Mouse (Mus musculus) cerebellum, adult 2 months (tissue): ENCODE measurements around the gene Otud7b. TPM values are rescaled to one million over a fixed set of nuclear protein-coding genes. Genes with fewer than 3 reads are reported as not detected.

ENCODE experiments used
- DNase-seq, 2 experiments: peaks; one replicate each; pipeline ENCODE4 v3.0.0; 2021
- H3K27ac ChIP-seq: fragments of 200-500 bp; 2 replicates; pipeline ENCODE4 v1.5.1; 2012; ENCODE audit warnings: low read length, control low read depth, inconsistent platforms; ENCODE audit not compliant: insufficient read depth
- H3K27me3 ChIP-seq: fragments of 200-500 bp; 2 replicates; pipeline ENCODE4 v1.6.1; 2012; ENCODE audit warnings: inconsistent platforms, mild to moderate bottlenecking, low read length, moderate library complexity; ENCODE audit not compliant: control insufficient read depth, insufficient read depth
- H3K4me1 ChIP-seq: fragments of 200-500 bp; 2 replicates; pipeline ENCODE4 v1.6.1; 2011; ENCODE audit warnings: low read length; ENCODE audit not compliant: control insufficient read depth, insufficient read depth
- H3K4me3 ChIP-seq: fragments of 200-500 bp; replicated peaks from 2 replicates; pipeline ENCODE3; 2011; ENCODE audit warnings: mild to moderate bottlenecking, low read depth, low read length, control low read depth; ENCODE audit not compliant: insufficient read depth
- CTCF ChIP-seq: fragments of 200-500 bp; IDR thresholded peaks from 2 replicates; pipeline ENCODE4 v1.5.1; 2011; ENCODE audit warnings: low read depth, mild to moderate bottlenecking, control low read depth, low read length, moderate library complexity, borderline replicate concordance; ENCODE audit not compliant: insufficient read depth
- POLR2A ChIP-seq: fragments of 200-500 bp; IDR thresholded peaks from 2 replicates; pipeline ENCODE4 v1.6.1; 2011; ENCODE audit warnings: low read length, control low read depth, borderline replicate concordance; ENCODE audit not compliant: insufficient read depth
- WGBS: fragments of 180-500 bp; shearing (Covaris S2); methylation state at CpG from one replicate; pipeline ENCODE4 v1.1.7; 2018; 5-methylcytosine and 5-hydroxymethylcytosine counted together
- polyA plus RNA-seq: library from polyadenylated mRNA; depleted of rRNA; stranded (reverse); fragments of >200 nt; gene quantifications from 2 replicates; pipeline ENCODE4 v1.2.3, GENCODE M21; 2012

Gene Otud7b
- polyA plus RNA-seq, 1 experiment, result 30.0 TPM

- DNase-seq, result peak; percentile 66 to 85
- peak overlapping the region; percentile 27 for H3K4me3 ChIP-seq
- peak overlapping the region; percentile 84 for H3K27ac ChIP-seq
- no peaks in the 10 kb centered on the region for H3K27me3 ChIP-seq
- WGBS, result 17% methylated on average over 4 of the region's 4 CpGs
- peaks cover 11% of the 10 kb centered on the region; the same call in 1 of the 2 replicates for H3K4me1 ChIP-seq
- TF ChIP-seq POLR2A (peak; percentile 21; the same call in 1 of the 2 replicates), CTCF (no peak)
Observed at GRCm38 (mm10) chr3:96160222-96160802, 56.0 kb downstream of the Otud7b start.

DNA sequence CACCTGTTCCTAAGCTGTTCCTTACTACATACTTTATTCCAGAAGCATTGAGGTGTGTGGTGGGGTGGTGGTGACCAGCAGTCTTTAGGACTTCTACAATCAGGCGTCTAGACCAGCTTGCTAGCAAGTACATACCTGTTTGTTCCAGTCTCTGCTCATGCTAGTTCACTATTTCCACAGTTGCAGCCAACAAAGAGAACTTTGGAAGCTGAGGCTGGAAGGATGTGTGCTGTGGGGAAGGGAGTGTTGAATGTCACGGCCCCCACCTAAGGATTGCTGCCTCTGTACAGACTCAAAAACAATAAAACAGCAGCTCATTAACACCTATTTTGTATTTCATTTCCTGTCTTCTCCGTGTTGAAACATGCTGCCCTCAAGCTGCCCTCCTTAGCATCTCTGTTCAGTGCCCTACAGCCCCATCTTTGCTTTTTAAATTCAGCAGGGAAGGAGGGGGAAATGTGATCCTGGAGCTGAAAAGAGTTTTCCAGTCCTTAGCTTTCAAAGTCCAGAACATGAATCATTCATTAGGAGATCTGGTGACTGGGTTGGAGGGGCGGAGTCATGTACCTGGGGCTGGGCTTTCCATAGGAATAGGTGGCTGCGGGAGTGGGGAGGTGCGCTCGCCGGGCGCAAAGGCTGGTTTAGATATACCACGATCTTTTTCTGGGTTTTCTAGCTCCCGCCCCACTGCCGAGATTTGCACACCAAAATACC lies 56.6 kb downstream of the Otud7b start:
- Histone ChIP-seq H3K27ac (peak overlapping the region; percentile 73), H3K4me1 (peaks cover 11% of the 10 kb centered on the region; the same call in 1 of the 2 replicates), H3K4me3 (peak overlapping the region; percentile 98), H3K27me3 (no peaks in the 10 kb centered on the region)
- TF ChIP-seq CTCF (no peak), POLR2A (peak; percentile 50; the same call in 1 of the 2 replicates)
- DNase-seq, result peak; percentile 82 to 89
- 3% methylated on average over 12 of the region's 12 CpGs for WGBS

DNA sequence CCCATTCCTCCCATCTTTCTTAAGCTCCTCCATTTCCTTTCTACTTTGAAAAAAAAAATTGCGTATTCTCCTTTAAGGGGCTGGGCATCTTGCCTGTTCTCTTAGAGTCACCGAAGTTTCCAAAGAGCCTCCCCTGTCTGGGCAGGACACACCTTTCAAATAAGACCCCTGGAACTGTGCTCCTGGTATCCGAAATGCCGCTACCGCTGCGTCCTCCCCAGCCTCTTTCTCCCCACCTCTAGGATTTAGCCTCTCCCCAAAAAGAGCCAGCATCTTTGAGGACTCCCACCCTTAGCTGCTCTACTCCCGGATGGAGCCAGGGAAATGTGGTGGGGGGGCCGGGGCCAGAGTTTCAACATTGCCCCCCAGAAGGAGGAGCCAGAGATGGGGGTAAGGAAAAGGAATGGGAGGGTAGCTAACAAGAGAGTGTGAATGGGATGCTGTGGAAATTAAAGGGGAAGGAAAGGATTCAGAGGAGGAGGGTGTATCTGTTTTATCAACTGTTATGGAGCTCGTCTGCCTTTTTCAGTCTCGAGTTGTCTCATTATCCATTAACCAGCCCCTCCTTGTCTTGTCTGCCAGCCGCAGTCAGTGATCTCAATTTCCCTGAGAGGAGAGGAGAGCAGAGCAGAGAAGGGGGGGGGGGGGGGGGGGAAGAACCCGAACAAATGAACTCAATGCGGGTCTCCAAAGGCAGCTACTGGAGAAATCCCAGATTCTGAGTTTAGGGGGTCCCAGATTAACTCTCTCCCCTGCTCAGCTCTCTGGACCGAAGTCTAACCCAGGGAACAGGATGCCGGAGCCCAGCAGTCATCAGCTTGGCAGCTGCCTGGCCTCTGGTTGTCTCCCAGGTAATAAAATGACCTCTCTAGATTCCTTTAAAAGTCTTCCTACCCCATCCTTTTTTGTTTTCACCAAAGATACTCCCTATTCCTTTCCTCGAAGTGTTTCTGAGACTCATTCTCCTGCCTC lies 57.8 kb downstream of the Otud7b start, which contains the start of gene Mtmr11:
Mtmr11 (plus strand) TSS at position 136 of the 972 bp plus-strand sequence.
- DNase-seq, result peak; percentile 46 to 56
- no peaks in the 10 kb centered on the region for H3K27me3 ChIP-seq
- H3K4me1 ChIP-seq, result peaks cover 11% of the 10 kb centered on the region; the same call in 1 of the 2 replicates
- H3K4me3 ChIP-seq, result peak within 1 kb of the TSS; percentile 98
- WGBS, result 11% methylated on average over 16 of the region's 16 CpGs
- no peak for TF ChIP-seq POLR2A
- TF ChIP-seq CTCF, result no peak
- H3K27ac ChIP-seq, result peak within 1 kb of the TSS; percentile 73

DNA sequence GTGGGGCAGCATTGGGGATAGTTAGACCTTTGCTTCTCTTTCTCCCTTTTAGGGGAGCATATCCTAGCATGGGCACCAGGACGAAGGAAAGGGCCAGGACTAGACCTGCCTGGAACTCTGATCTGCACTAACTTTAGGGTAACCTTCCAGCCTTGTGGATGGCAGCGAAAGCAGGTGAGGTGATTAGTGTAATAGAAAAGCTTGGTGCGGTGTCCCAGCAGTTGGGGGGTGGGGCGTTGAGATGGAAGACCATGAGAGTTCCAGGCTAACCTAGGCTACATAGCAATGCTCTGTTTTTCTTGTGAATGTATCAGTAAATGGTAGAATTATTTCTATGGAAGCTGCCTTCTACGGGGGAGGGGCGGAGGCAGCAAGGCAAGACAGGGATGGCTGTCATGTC lies 58.7 kb downstream of the Otud7b start:
- TF ChIP-seq POLR2A, result no peak
- TF ChIP-seq CTCF, result no peak
- DNase-seq, result peak in 1 of 2 experiments; percentile 16
- no peak overlapping the region for H3K4me3 ChIP-seq
- H3K27me3 ChIP-seq, result no peaks in the 10 kb centered on the region
- WGBS, result 93% methylated on average over 6 of the region's 6 CpGs
- H3K27ac ChIP-seq, result no peak overlapping the region
- H3K4me1 ChIP-seq, result peaks cover 11% of the 10 kb centered on the region; the same call in 1 of the 2 replicates

DNA sequence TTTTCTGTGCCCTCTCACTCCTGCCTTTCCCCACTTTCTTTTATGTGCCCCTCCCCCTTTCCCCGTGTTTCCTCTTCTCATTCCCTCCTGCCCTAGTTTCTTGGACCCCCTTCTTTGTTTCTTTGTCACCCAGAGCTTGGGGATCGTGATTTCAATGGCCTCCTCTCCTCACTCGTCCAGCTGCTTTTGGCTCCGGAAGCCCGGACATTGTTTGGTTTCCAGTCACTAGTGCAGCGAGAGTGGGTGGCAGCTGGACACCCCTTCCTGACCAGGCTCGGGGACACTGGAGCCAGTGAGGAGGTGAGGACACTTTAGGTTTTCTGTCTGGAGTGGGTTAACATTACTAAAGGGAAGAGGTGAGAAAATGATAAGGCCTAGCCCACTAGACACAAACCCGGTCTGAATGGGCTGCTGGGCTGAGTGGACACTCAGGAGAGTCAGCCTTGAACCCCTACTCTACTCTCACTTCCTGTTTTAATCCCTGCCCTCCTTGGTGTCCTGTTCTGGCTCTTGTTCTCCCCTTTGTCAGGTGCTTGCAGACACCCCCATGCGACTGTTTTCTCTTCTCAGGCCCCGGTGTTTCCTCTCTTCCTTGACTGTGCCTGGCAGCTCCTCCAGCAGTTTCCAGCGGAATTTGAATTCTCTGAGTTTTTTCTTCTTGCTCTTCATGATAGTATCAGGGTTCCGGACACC lies 64.3 kb downstream of the Otud7b start:
- H3K4me3 ChIP-seq, result no peak overlapping the region
- H3K27ac ChIP-seq, result no peak overlapping the region
- TF ChIP-seq CTCF, result no peak
- TF ChIP-seq POLR2A, result no peak
- no peak for DNase-seq
- H3K27me3 ChIP-seq, result no peaks in the 10 kb centered on the region
- WGBS, result 66% methylated on average over 12 of the region's 12 CpGs
- H3K4me1 ChIP-seq, result peaks cover 7% of the 10 kb centered on the region

GRCm38 (mm10) chr3:96170276-96170675 lies 65.9 kb downstream of the Otud7b start:
- 72% methylated on average over 4 of the region's 4 CpGs for WGBS
- TF ChIP-seq POLR2A (no peak), CTCF (no peak)
- Histone ChIP-seq H3K27ac (peak overlapping the region; percentile 44; the same call in 1 of the 2 replicates), H3K4me1 (peaks cover 10% of the 10 kb centered on the region), H3K4me3 (no peak overlapping the region), H3K27me3 (no peaks in the 10 kb centered on the region)
- DNase-seq, result peak in 1 of 2 experiments; percentile 15
